Mouse (Mus musculus): ENCODE data around the gene Mstn. TPM values are rescaled to one million over a fixed set of nuclear protein-coding genes. Genes with fewer than 3 reads are reported as not detected.

The Mstn gene
- polyA plus RNA-seq, 1 experiment from 2014 or later = not detected

GRCm38 (mm10) chr1:53053087-53054022 lies 8.1 kb upstream of the Mstn start:
- no peaks in the 10 kb centered on the region for H3K4me1 ChIP-seq (ENCODE audit: control insufficient read depth, insufficient read depth, low read length)
- no peaks in the 10 kb centered on the region for H3K27me3 ChIP-seq (ENCODE audit: control insufficient read depth, insufficient read depth, low read length)
- H3K9me3 ChIP-seq (ENCODE audit: control insufficient read depth, low read length) = 0 out of 2 replicates have a peak, but pooled peaks cover 3% of the 10 kb centered on the region
- H3K27ac ChIP-seq (ENCODE audit: low read depth, low read length) = no peak overlapping the region
- no peak overlapping the region for H3K4me2 ChIP-seq (replicated peaks; ENCODE audit: low read depth, low read length)
- H3K9ac ChIP-seq (ENCODE audit: low read depth, low read length) = no peak overlapping the region
- 51% methylated on average over 9 of the region's 9 CpGs for WGBS
- ATAC-seq (ENCODE audit: low FRiP score, low TSS enrichment) = peak; percentile 62; the same call in 1 of the 2 replicates
- no peaks in the 10 kb centered on the region for H3K36me3 ChIP-seq (ENCODE audit: control insufficient read depth, insufficient read depth, low read length)
- H3K4me3 ChIP-seq (ENCODE audit: low read length) = no peak overlapping the region

- no peaks in the 10 kb centered on the region; the same call in 1 of the 2 replicates for H3K4me1 ChIP-seq (ENCODE audit: control insufficient read depth, insufficient read depth, low read length)
- 0 out of 2 replicates have a peak, but pooled peaks cover 3% of the 10 kb centered on the region for H3K9me3 ChIP-seq (ENCODE audit: control insufficient read depth, low read length)
- H3K27ac ChIP-seq (ENCODE audit: low read depth, low read length) = no peak overlapping the region
- H3K27me3 ChIP-seq (ENCODE audit: control insufficient read depth, insufficient read depth, low read length) = no peaks in the 10 kb centered on the region
- no peak overlapping the region for H3K4me3 ChIP-seq (ENCODE audit: low read length)
- H3K4me2 ChIP-seq (replicated peaks; ENCODE audit: low read depth, low read length) = no peak overlapping the region
- ATAC-seq (ENCODE audit: low FRiP score, low TSS enrichment) = no peak
- WGBS = 68% methylated on average over 5 of the region's 5 CpGs
- no peaks in the 10 kb centered on the region for H3K36me3 ChIP-seq (ENCODE audit: control insufficient read depth, insufficient read depth, low read length)
- no peak overlapping the region for H3K9ac ChIP-seq (ENCODE audit: low read depth, low read length)
Observed at GRCm38 (mm10) chr1:53059106-53059505, 2.3 kb upstream of the Mstn start.

GRCm38 (mm10) chr1:53060499-53060898 lies 941 bp upstream of the Mstn start:
- Histone ChIP-seq H3K4me1 (ENCODE audit: control insufficient read depth, insufficient read depth, low read length) (no peaks in the 10 kb centered on the region; the same call in 1 of the 2 replicates), H3K9ac (ENCODE audit: low read depth, low read length) (no peak overlapping the region), H3K4me2 (replicated peaks; ENCODE audit: low read depth, low read length) (no peak overlapping the region), H3K36me3 (ENCODE audit: control insufficient read depth, insufficient read depth, low read length) (no peaks in the 10 kb centered on the region), H3K27me3 (ENCODE audit: control insufficient read depth, insufficient read depth, low read length) (no peaks in the 10 kb centered on the region), H3K27ac (ENCODE audit: low read depth, low read length) (no peak overlapping the region), H3K9me3 (ENCODE audit: control insufficient read depth, low read length) (0 out of 2 replicates have a peak, but pooled peaks cover 3% of the 10 kb centered on the region), H3K4me3 (ENCODE audit: low read length) (no peak overlapping the region)
- no peak for ATAC-seq (ENCODE audit: low FRiP score, low TSS enrichment)
- 58% methylated on average over 8 of the region's 8 CpGs for WGBS

- Histone ChIP-seq H3K27ac (ENCODE audit: low read depth, low read length) (no peak overlapping the region), H3K36me3 (ENCODE audit: control insufficient read depth, insufficient read depth, low read length) (no peaks in the 10 kb centered on the region), H3K4me1 (ENCODE audit: control insufficient read depth, insufficient read depth, low read length) (no peaks in the 10 kb centered on the region; the same call in 1 of the 2 replicates), H3K27me3 (ENCODE audit: control insufficient read depth, insufficient read depth, low read length) (no peaks in the 10 kb centered on the region), H3K9ac (ENCODE audit: low read depth, low read length) (no peak overlapping the region), H3K4me3 (ENCODE audit: low read length) (no peak overlapping the region), H3K4me2 (replicated peaks; ENCODE audit: low read depth, low read length) (no peak overlapping the region), H3K9me3 (ENCODE audit: control insufficient read depth, low read length) (no peaks in the 10 kb centered on the region)
- 78% methylated on average over 13 of the region's 13 CpGs for WGBS
- no peak for ATAC-seq (ENCODE audit: low FRiP score, low TSS enrichment)
Observed at GRCm38 (mm10) chr1:53061871-53062608, 600 bp downstream of the Mstn start.

GRCm38 (mm10) chr1:53063921-53064320 lies 2.5 kb downstream of the Mstn start:
- Histone ChIP-seq H3K4me3 (ENCODE audit: low read length) (no peak overlapping the region), H3K9ac (ENCODE audit: low read depth, low read length) (no peak overlapping the region), H3K27ac (ENCODE audit: low read depth, low read length) (no peak overlapping the region), H3K36me3 (ENCODE audit: control insufficient read depth, insufficient read depth, low read length) (no peaks in the 10 kb centered on the region), H3K4me1 (ENCODE audit: control insufficient read depth, insufficient read depth, low read length) (no peaks in the 10 kb centered on the region; the same call in 1 of the 2 replicates), H3K4me2 (replicated peaks; ENCODE audit: low read depth, low read length) (no peak overlapping the region), H3K9me3 (ENCODE audit: control insufficient read depth, low read length) (no peaks in the 10 kb centered on the region), H3K27me3 (ENCODE audit: control insufficient read depth, insufficient read depth, low read length) (no peaks in the 10 kb centered on the region)
- 71% methylated on average over 4 of the region's 4 CpGs for WGBS
- no peak for ATAC-seq (ENCODE audit: low FRiP score, low TSS enrichment)

- Histone ChIP-seq H3K9me3 (ENCODE audit: control insufficient read depth, low read length) (no peaks in the 10 kb centered on the region), H3K4me1 (ENCODE audit: control insufficient read depth, insufficient read depth, low read length) (no peaks in the 10 kb centered on the region), H3K4me2 (replicated peaks; ENCODE audit: low read depth, low read length) (no peak overlapping the region), H3K27ac (ENCODE audit: low read depth, low read length) (no peak overlapping the region), H3K9ac (ENCODE audit: low read depth, low read length) (no peak overlapping the region), H3K36me3 (ENCODE audit: control insufficient read depth, insufficient read depth, low read length) (no peaks in the 10 kb centered on the region), H3K4me3 (ENCODE audit: low read length) (no peak overlapping the region), H3K27me3 (ENCODE audit: control insufficient read depth, insufficient read depth, low read length) (no peaks in the 10 kb centered on the region)
- 85% methylated on average over 5 of the region's 5 CpGs for WGBS
- ATAC-seq (ENCODE audit: low FRiP score, low TSS enrichment) = no peak
Observed at GRCm38 (mm10) chr1:53069726-53070514, 8.5 kb downstream of the Mstn start.

GRCm38 (mm10) chr1:53070664-53071175 lies 9.3 kb downstream of the Mstn start:
- 88% methylated on average over 1 of the region's 1 CpGs for WGBS
- Histone ChIP-seq H3K9ac (ENCODE audit: low read depth, low read length) (no peak overlapping the region), H3K27me3 (ENCODE audit: control insufficient read depth, insufficient read depth, low read length) (no peaks in the 10 kb centered on the region), H3K4me2 (replicated peaks; ENCODE audit: low read depth, low read length) (no peak overlapping the region), H3K36me3 (ENCODE audit: control insufficient read depth, insufficient read depth, low read length) (no peaks in the 10 kb centered on the region), H3K27ac (ENCODE audit: low read depth, low read length) (no peak overlapping the region), H3K9me3 (ENCODE audit: control insufficient read depth, low read length) (no peaks in the 10 kb centered on the region), H3K4me1 (ENCODE audit: control insufficient read depth, insufficient read depth, low read length) (no peaks in the 10 kb centered on the region), H3K4me3 (ENCODE audit: low read length) (no peak overlapping the region)
- no peak for ATAC-seq (ENCODE audit: low FRiP score, low TSS enrichment)

- WGBS = 87% methylated on average over 3 of the region's 3 CpGs
- H3K36me3 ChIP-seq (ENCODE audit: control insufficient read depth, insufficient read depth, low read length) = no peaks in the 10 kb centered on the region
- H3K4me2 ChIP-seq (replicated peaks; ENCODE audit: low read depth, low read length) = no peak overlapping the region
- H3K27ac ChIP-seq (ENCODE audit: low read depth, low read length) = no peak overlapping the region
- no peaks in the 10 kb centered on the region for H3K4me1 ChIP-seq (ENCODE audit: control insufficient read depth, insufficient read depth, low read length)
- H3K9me3 ChIP-seq (ENCODE audit: control insufficient read depth, low read length) = no peaks in the 10 kb centered on the region
- H3K27me3 ChIP-seq (ENCODE audit: control insufficient read depth, insufficient read depth, low read length) = no peaks in the 10 kb centered on the region
- H3K4me3 ChIP-seq (ENCODE audit: low read length) = no peak overlapping the region
- no peak overlapping the region for H3K9ac ChIP-seq (ENCODE audit: low read depth, low read length)
- no peak for ATAC-seq (ENCODE audit: low FRiP score, low TSS enrichment)
Observed at GRCm38 (mm10) chr1:53076656-53077055, 15.2 kb downstream of the Mstn start.

All from kidney, embryonic 14.5 days (tissue).